Mouse (Mus musculus) cerebellum, adult 2 months (tissue): ENCODE measurements at regions not wholly inside any gene's neighbourhood (a gene's known extent, or its start where the extent isn't known, plus 50 kb on each side); places are given as distances from the start of the nearest gene placed in this dataset.

Source experiments
- CTCF ChIP-seq: fragments of 200-500 bp; IDR thresholded peaks from 2 replicates; pipeline ENCODE4 v1.5.1; 2011; ENCODE audit warnings: low read depth, mild to moderate bottlenecking, control low read depth, low read length, moderate library complexity, borderline replicate concordance; ENCODE audit not compliant: insufficient read depth
- POLR2A ChIP-seq: fragments of 200-500 bp; IDR thresholded peaks from 2 replicates; pipeline ENCODE4 v1.6.1; 2011; ENCODE audit warnings: low read length, control low read depth, borderline replicate concordance; ENCODE audit not compliant: insufficient read depth

GRCm38 (mm10) chr4:4226209-4226608 is 148.9 kb upstream of the Sdr16c6 start:
- no peak for TF ChIP-seq CTCF
- no peak for TF ChIP-seq POLR2A
